Mouse (Mus musculus): ENCODE measurements at regions not wholly inside any gene's neighbourhood (a gene's known extent, or its start where the extent isn't known, plus 50 kb on each side); places are given as distances from the start of the nearest gene placed in this dataset.

DNA sequence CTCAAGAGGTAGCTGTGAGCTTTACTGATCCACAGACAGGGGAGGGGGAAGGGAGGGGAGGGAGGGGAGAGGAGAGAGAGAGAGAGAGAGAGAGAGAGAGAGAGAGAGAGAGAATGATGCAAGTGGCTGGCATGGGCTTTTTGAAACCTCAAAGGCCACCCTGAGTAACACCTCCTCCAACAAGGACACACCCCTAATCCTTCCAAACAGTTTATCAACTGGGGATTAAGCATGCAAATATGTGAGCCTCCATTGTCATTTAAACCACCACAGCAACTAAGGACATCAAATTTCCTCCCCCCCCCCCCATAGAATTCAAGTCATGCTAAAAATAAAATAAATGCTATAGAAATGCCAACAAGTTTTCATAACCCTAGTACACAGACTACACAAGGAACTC is 101.9 kb downstream of the Elovl4 start:
- TF ChIP-seq CTCF (IDR thresholded peaks at IDR 0.05; ENCODE audit: low read depth) = no peak
- no peak for TF ChIP-seq EP300 (IDR thresholded peaks at IDR 0.05; ENCODE audit: low read depth)
